Mouse (Mus musculus) bone marrow macrophage, adult 2 months (primary cell): ENCODE data around the gene Erc2.

ENCODE experiments used
- CTCF ChIP-seq: IDR thresholded peaks from 2 replicates; pipeline ENCODE4 v1.5.1; 2012; ENCODE audit warnings: low read depth, mild to moderate bottlenecking, low read length, moderate library complexity
- POLR2A ChIP-seq: IDR thresholded peaks from 2 replicates; pipeline ENCODE4 v1.6.1; 2012; ENCODE audit warnings: mild to moderate bottlenecking, low read depth, low read length, borderline replicate concordance

DNA sequence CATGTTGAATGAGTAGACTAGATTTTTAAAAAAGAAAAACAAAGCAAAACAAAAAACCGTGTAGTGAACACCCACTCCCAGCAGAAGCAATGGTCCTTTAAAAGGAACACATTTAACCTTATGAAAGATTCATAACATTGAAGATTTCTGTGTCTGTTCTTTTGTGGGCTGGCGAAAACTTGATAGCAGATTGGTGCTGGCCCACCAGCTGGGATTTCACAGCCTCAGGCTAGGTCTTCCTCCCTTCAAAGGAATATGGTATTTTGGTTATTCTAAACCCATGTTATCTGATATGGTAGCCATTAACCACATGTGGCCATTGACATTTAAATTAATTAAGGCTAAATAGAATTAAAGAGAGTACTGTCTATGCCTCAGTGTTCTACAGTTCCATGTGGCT, 205.9 kb downstream of the Erc2 start:
- TF ChIP-seq POLR2A (no peak), CTCF (no peak)
